11 mouse cellular contexts compared by ENCODE assay signal in the genomic region with DNA sequence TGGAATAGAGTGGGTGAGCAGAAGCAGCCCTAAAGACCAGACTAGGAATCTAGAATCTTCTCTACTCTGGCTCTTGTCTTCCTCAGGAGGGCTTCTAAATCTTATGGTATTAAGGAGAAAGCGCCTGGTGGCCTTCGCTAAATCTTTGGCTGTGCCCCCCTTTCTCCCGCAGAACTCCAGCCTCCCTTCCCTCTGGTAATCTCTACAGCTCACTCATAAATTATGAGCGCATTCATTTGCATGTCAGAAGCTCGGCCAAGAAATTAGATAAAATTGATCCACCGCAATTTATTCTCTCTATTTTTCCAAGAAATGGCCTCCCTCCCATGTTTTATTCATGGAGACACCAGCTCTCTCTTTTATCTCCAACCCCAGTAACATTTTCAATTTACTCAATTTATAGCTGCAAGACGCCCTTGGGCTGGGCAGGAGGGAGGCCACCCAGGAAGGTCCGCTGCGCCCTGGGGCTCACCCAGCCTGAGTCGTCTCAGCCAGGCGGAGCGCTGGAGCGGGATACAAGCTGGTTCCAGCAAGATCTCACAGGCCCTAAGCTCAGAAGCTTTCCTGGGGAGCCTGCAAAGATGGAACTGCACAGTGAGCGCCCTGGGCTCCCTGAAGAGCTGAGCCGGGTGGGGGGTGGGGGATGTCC. TPM values are rescaled to one million over a fixed set of nuclear protein-coding genes. Genes with fewer than 3 reads are reported as not detected.
A peak's percentile ranks its signal among the peaks of the same experiment; 100 is the strongest.
DNase-seq lines count a peak whose midpoint lies in the region; ATAC-seq and TF ChIP-seq lines count a peak whose summit lies in the region.
"Had no signal": no experiment of that assay in that cellular context is flagged by ENCODE, and none has a peak within 500 bp of the region (broad histone marks: within the 10 kb centered on the region; RNA-seq: fewer than 3 reads in every experiment).

No protein-coding gene starts in this region.

- peak; percentile 56; the same call in 1 of the 2 replicates for ATAC-seq in intestine, embryonic 15.5 days
- no peak for ATAC-seq in intestine, postnatal 0 days
- ATAC-seq: Patski had no signal

- no peak overlapping the region for H3K27ac ChIP-seq in intestine, embryonic 15.5 days
- H3K27ac ChIP-seq in intestine, postnatal 0 days (ENCODE audit: low read depth, low read length) = no peak overlapping the region
- H3K27ac ChIP-seq in midbrain, embryonic 10.5 days (replicated peaks) = 0 out of 2 replicates have a peak overlapping the region, but pooled peaks have one; percentile 46
- H3K27ac ChIP-seq: embryonic facial prominence, embryonic 10.5 days; liver, embryonic 13.5 days had no signal

- intact Hi-C loops in left cerebral cortex, postnatal 14 days (cut with DNase I) = no loop called here
- intact Hi-C loops in heart, postnatal 25 days (cut with DNase I) = no loop called here

- no peaks in the 10 kb centered on the region for H3K4me1 ChIP-seq in intestine, embryonic 15.5 days (replicated peaks)
- H3K4me1 ChIP-seq in intestine, postnatal 0 days (replicated peaks; ENCODE audit: control insufficient read depth, insufficient read depth, low read length) = no peaks in the 10 kb centered on the region
- H3K4me1 ChIP-seq in midbrain, embryonic 10.5 days = peaks cover 21% of the 10 kb centered on the region

- H3K9me3 ChIP-seq in intestine, embryonic 15.5 days = no peaks in the 10 kb centered on the region
- H3K9me3 ChIP-seq in intestine, postnatal 0 days (ENCODE audit: control insufficient read depth) = no peaks in the 10 kb centered on the region
- no peaks in the 10 kb centered on the region for H3K9me3 ChIP-seq in midbrain, embryonic 10.5 days (replicated peaks)
- H3K9me3 ChIP-seq: embryonic facial prominence, embryonic 10.5 days; liver, embryonic 13.5 days had no signal

- WGBS in intestine, embryonic 15.5 days = 46% methylated on average over 15 of the region's 15 CpGs
- 41% methylated on average over 15 of the region's 15 CpGs for WGBS in intestine, postnatal 0 days
- WGBS in midbrain, embryonic 10.5 days = 69% methylated on average over 15 of the region's 15 CpGs

- H3K36me3 ChIP-seq in intestine, embryonic 15.5 days = no peaks in the 10 kb centered on the region
- no peaks in the 10 kb centered on the region for H3K36me3 ChIP-seq in intestine, postnatal 0 days (ENCODE audit: control insufficient read depth, insufficient read depth)
- H3K36me3 ChIP-seq in midbrain, embryonic 10.5 days = no peaks in the 10 kb centered on the region
- H3K36me3 ChIP-seq: embryonic facial prominence, embryonic 10.5 days; liver, embryonic 13.5 days had no signal

- no peak overlapping the region for H3K4me2 ChIP-seq in intestine, embryonic 15.5 days (replicated peaks)
- H3K4me2 ChIP-seq in intestine, postnatal 0 days (replicated peaks; ENCODE audit: low read depth) = no peak overlapping the region
- H3K4me2 ChIP-seq: liver, embryonic 13.5 days had no signal

- no peak overlapping the region for H3K9ac ChIP-seq in intestine, embryonic 15.5 days
- no peak overlapping the region for H3K9ac ChIP-seq in intestine, postnatal 0 days (ENCODE audit: low read depth, low read length)
- H3K9ac ChIP-seq: liver, embryonic 13.5 days had no signal

- peak; percentile 56 for DNase-seq in testis, postnatal 10 days (ENCODE audit: low spot score)
- no peak for DNase-seq in testis, postnatal 14 days (ENCODE audit: low spot score)
- no peak for DNase-seq in midbrain, embryonic 10.5 days (ENCODE audit: low spot score)
- DNase-seq in left cerebral cortex, postnatal 14 days (ENCODE audit: low spot score in 2 of 2) = no peak
- DNase-seq in heart, postnatal 25 days (ENCODE audit: low spot score) = no peak
- no peak for DNase-seq in left cerebral cortex, adult 8-10 months (ENCODE audit: low spot score in 2 of 2)
- DNase-seq: liver, embryonic 13.5 days had no signal

- no peak for TF ChIP-seq CTCF in intestine, postnatal 0 days (IDR thresholded peaks at IDR 0.05; ENCODE audit: low read depth)

- no peak overlapping the region for H3K4me3 ChIP-seq in intestine, embryonic 15.5 days (replicated peaks)
- no peak overlapping the region for H3K4me3 ChIP-seq in intestine, postnatal 0 days (ENCODE audit: low read depth, low read length)
- no peak overlapping the region for H3K4me3 ChIP-seq in midbrain, embryonic 10.5 days
- H3K4me3 ChIP-seq: embryonic facial prominence, embryonic 10.5 days; liver, embryonic 13.5 days had no signal

- H3K27me3 ChIP-seq in intestine, embryonic 15.5 days (replicated peaks) = no peaks in the 10 kb centered on the region
- no peaks in the 10 kb centered on the region for H3K27me3 ChIP-seq in intestine, postnatal 0 days (replicated peaks; ENCODE audit: control insufficient read depth, insufficient read depth, low read length)
- no peaks in the 10 kb centered on the region for H3K27me3 ChIP-seq in midbrain, embryonic 10.5 days (ENCODE audit: low read depth, poor library complexity, severe bottlenecking)
- H3K27me3 ChIP-seq: liver, embryonic 13.5 days had no signal

RNA-seq across cellular contexts. Expression of a gene that starts 52.9 kb away (rescaled TPM):
- 5.0 and 5.5 TPM in 2 replicates for polyA plus RNA-seq in intestine, embryonic 15.5 days (2015; fragmentation: Nextera tagmentation; extraction: Ambion mirVana)
- polyA plus RNA-seq in intestine, postnatal 0 days (2015; fragmentation: Nextera tagmentation; extraction: Ambion mirVana) = 1.6 and 1.8 TPM in 2 replicates
- polyA plus RNA-seq in midbrain, embryonic 10.5 days (2016; fragmentation: Nextera tagmentation; extraction: Ambion mirVana) = 24.8 and 29.7 TPM in 2 replicates
- total RNA-seq in left cerebral cortex, postnatal 14 days (2021) = 10 to 100 TPM; 20.4 to 27.4 TPM
- total RNA-seq in heart, postnatal 25 days (2021) = 1 to 10 TPM; 6.1 to 6.7 TPM
- total RNA-seq in left cerebral cortex, adult 8-10 months (2022) = 10 to 100 TPM; 30.7 to 35.6 (median 33.9) TPM
